Mouse (Mus musculus) limb, embryonic 12.5 days (tissue): Measurements from ENCODE around the gene Pdgfa. TPM values are rescaled to one million over a fixed set of nuclear protein-coding genes. Genes with fewer than 3 reads are reported as not detected.

Experiments used
- ATAC-seq: fragments of 200-750 bp; cut with Nextera tagmentation; 2 replicates; pipeline ENCODE4 v1.8.0; 2017; ENCODE audit warnings: low read depth, moderate TSS enrichment; ENCODE audit not compliant: insufficient number of reproducible peaks, insufficient read depth, low FRiP score, low TSS enrichment
- H3K27ac ChIP-seq: fragments of 300-500 bp; sonication (generic); 2 replicates; pipeline ENCODE4 v1.5.1; 2016; ENCODE audit warnings: mild to moderate bottlenecking, moderate library complexity
- H3K27me3 ChIP-seq: fragments of 300-500 bp; sonication (generic); 2 replicates; pipeline ENCODE4 v1.6.1; 2016; ENCODE audit warnings: mild to moderate bottlenecking, moderate library complexity
- H3K36me3 ChIP-seq: fragments of 300-500 bp; sonication (generic); 2 replicates; pipeline ENCODE4 v1.6.1; 2016; ENCODE audit warnings: mild to moderate bottlenecking, moderate library complexity
- H3K4me1 ChIP-seq: fragments of 300-500 bp; sonication (generic); replicated peaks from 2 replicates; pipeline ENCODE4 v1.6.1; 2016
- H3K4me2 ChIP-seq: fragments of 300-500 bp; sonication (generic); 2 replicates; pipeline ENCODE4 v1.6.1; 2016; ENCODE audit warnings: mild to moderate bottlenecking, moderate library complexity
- H3K4me3 ChIP-seq: fragments of 300-500 bp; sonication (generic); replicated peaks from 2 replicates; pipeline ENCODE4 v1.5.1; 2016; ENCODE audit warnings: mild to moderate bottlenecking
- H3K9ac ChIP-seq: fragments of 300-500 bp; sonication (generic); replicated peaks from 2 replicates; pipeline ENCODE4 v1.6.1; 2016; ENCODE audit warnings: mild to moderate bottlenecking, moderate library complexity
- H3K9me3 ChIP-seq: fragments of 300-500 bp; sonication (generic); 2 replicates; pipeline ENCODE4 v1.6.1; 2016; ENCODE audit warnings: mild to moderate bottlenecking, moderate library complexity
- WGBS: fragments of 180-500 bp; shearing (Covaris S2); methylation state at CpG from one replicate; pipeline ENCODE4 v1.1.7; 2016; 5-methylcytosine and 5-hydroxymethylcytosine counted together
- polyA plus RNA-seq: library from polyadenylated mRNA; unstranded; fragments of >200 nt; fragmentation: Nextera tagmentation; extraction: Ambion mirVana; gene quantifications from 2 replicates; pipeline ENCODE4 v1.2.1, GENCODE M21; 2016

Pdgfa gene
- polyA plus RNA-seq, 1 experiment from 2014 or later = 36.1 TPM

GRCm38 (mm10) chr5:139017371-139018124 is 20.4 kb upstream of the Pdgfa start:
- Histone ChIP-seq H3K9ac (no peak overlapping the region), H3K4me2 (no peak overlapping the region), H3K36me3 (no peaks in the 10 kb centered on the region), H3K27ac (no peak overlapping the region), H3K9me3 (no peaks in the 10 kb centered on the region), H3K4me3 (no peak overlapping the region), H3K4me1 (no peaks in the 10 kb centered on the region), H3K27me3 (no peaks in the 10 kb centered on the region)
- ATAC-seq = no peak
- 78% methylated on average over 15 of the region's 15 CpGs for WGBS

GRCm38 (mm10) chr5:139015097-139015496 is 17.9 kb upstream of the Pdgfa start:
- H3K36me3 ChIP-seq = no peaks in the 10 kb centered on the region
- 83% methylated on average over 3 of the region's 3 CpGs for WGBS
- ATAC-seq = no peak

GRCm38 (mm10) chr5:139010649-139011048 is 13.5 kb upstream of the Pdgfa start:
- 77% methylated on average over 2 of the region's 2 CpGs for WGBS
- Histone ChIP-seq H3K4me2 (no peak overlapping the region), H3K9me3 (no peaks in the 10 kb centered on the region), H3K27me3 (peaks cover 13% of the 10 kb centered on the region; the same call in 1 of the 2 replicates), H3K36me3 (no peaks in the 10 kb centered on the region), H3K9ac (no peak overlapping the region), H3K4me3 (no peak overlapping the region), H3K4me1 (no peaks in the 10 kb centered on the region), H3K27ac (no peak overlapping the region)
- no peak for ATAC-seq

More at GRCm38 (mm10) chr5:139015097-139015496, 17.9 kb upstream of the Pdgfa start:
- Histone ChIP-seq H3K9me3 (no peaks in the 10 kb centered on the region), H3K4me1 (no peaks in the 10 kb centered on the region), H3K9ac (no peak overlapping the region), H3K27me3 (peaks cover 6% of the 10 kb centered on the region; the same call in 1 of the 2 replicates), H3K27ac (no peak overlapping the region), H3K4me3 (no peak overlapping the region), H3K4me2 (no peak overlapping the region)

- H3K27ac ChIP-seq = no peak overlapping the region
- ATAC-seq = no peak
- 54% methylated on average over 4 of the region's 4 CpGs for WGBS
- no peak overlapping the region for H3K4me2 ChIP-seq
- no peaks in the 10 kb centered on the region for H3K4me1 ChIP-seq
- no peaks in the 10 kb centered on the region for H3K9me3 ChIP-seq
- no peak overlapping the region for H3K9ac ChIP-seq
- peaks cover 13% of the 10 kb centered on the region; the same call in 1 of the 2 replicates for H3K27me3 ChIP-seq
- no peaks in the 10 kb centered on the region for H3K36me3 ChIP-seq
- no peak overlapping the region for H3K4me3 ChIP-seq
These were observed 10.1 kb upstream of the Pdgfa start for GRCm38 (mm10) chr5:139007141-139007775.

- Histone ChIP-seq H3K27ac (no peak overlapping the region), H3K9me3 (peaks cover 7% of the 10 kb centered on the region; the same call in 1 of the 2 replicates), H3K27me3 (peaks cover 21% of the 10 kb centered on the region), H3K36me3 (no peaks in the 10 kb centered on the region), H3K4me1 (peaks cover under 1% of the 10 kb centered on the region; the same call in 1 of the 2 replicates), H3K9ac (no peak overlapping the region), H3K4me2 (no peak overlapping the region), H3K4me3 (no peak overlapping the region)
- no peak for ATAC-seq
- 83% methylated on average over 6 of the region's 6 CpGs for WGBS
These were observed 7.4 kb upstream of the Pdgfa start for GRCm38 (mm10) chr5:139004588-139004987.

GRCm38 (mm10) chr5:138999716-139000115 is 2.5 kb upstream of the Pdgfa start:
- peaks cover 7% of the 10 kb centered on the region; the same call in 1 of the 2 replicates for H3K9me3 ChIP-seq
- H3K9ac ChIP-seq = no peak overlapping the region
- H3K4me2 ChIP-seq = no peak overlapping the region
- WGBS = 57% methylated on average over 7 of the region's 7 CpGs
- H3K4me1 ChIP-seq = peaks cover 39% of the 10 kb centered on the region
- no peaks in the 10 kb centered on the region for H3K36me3 ChIP-seq
- ATAC-seq = no peak
- H3K27ac ChIP-seq = no peak overlapping the region
- H3K4me3 ChIP-seq = no peak overlapping the region
- peaks cover 59% of the 10 kb centered on the region for H3K27me3 ChIP-seq

- 1% methylated on average over 30 of the region's 30 CpGs for whole genome bisulfite sequencing
- no peaks in the 10 kb centered on the region for H3K36me3 ChIP-seq
- H3K27ac ChIP-seq = no peak overlapping the region
- peaks cover 76% of the 10 kb centered on the region for H3K27me3 ChIP-seq
- peaks cover 7% of the 10 kb centered on the region; the same call in 1 of the 2 replicates for H3K9me3 ChIP-seq
- H3K4me1 ChIP-seq = peaks cover 56% of the 10 kb centered on the region
- H3K9ac ChIP-seq = peak overlapping the region; percentile 27; the same call in 1 of the 2 replicates
- ATAC-seq = 0 out of 2 replicates have a peak, but pooled peaks have one; percentile 10
- H3K4me2 ChIP-seq = peak overlapping the region; percentile 95
- peak overlapping the region; percentile 29 for H3K4me3 ChIP-seq
These were observed 888 bp upstream of the Pdgfa start for GRCm38 (mm10) chr5:138997936-138998580.

GRCm38 (mm10) chr5:138996322-138997073 is 672 bp downstream of the Pdgfa start:
- peaks cover 91% of the 10 kb centered on the region for H3K27me3 ChIP-seq
- peaks cover 70% of the 10 kb centered on the region for H3K4me1 ChIP-seq
- peak overlapping the region; percentile 71 for H3K4me3 ChIP-seq
- 0 out of 2 replicates have a peak, but pooled peaks cover under 1% of the 10 kb centered on the region for H3K9me3 ChIP-seq
- H3K9ac ChIP-seq = no peak overlapping the region
- no peaks in the 10 kb centered on the region for H3K36me3 ChIP-seq
- 2% methylated on average over 24 of the region's 24 CpGs for WGBS
- no peak for ATAC-seq
- H3K27ac ChIP-seq = no peak overlapping the region
- peak overlapping the region; percentile 95 for H3K4me2 ChIP-seq

- Histone ChIP-seq H3K27me3 (peaks cover 93% of the 10 kb centered on the region), H3K9ac (peak overlapping the region; percentile 72), H3K36me3 (no peaks in the 10 kb centered on the region), H3K27ac (peak overlapping the region; percentile 59), H3K9me3 (no peaks in the 10 kb centered on the region), H3K4me3 (peak overlapping the region; percentile 71), H3K4me2 (peak overlapping the region; percentile 95), H3K4me1 (peaks cover 75% of the 10 kb centered on the region)
- 0% methylated on average over 38 of the region's 52 CpGs for WGBS
- 0 out of 2 replicates have a peak, but pooled peaks have one; percentile 27 for ATAC-seq
These were observed 1.4 kb downstream of the Pdgfa start for GRCm38 (mm10) chr5:138995721-138996311.
